Mouse (Mus musculus) cerebellum, adult 2 months (tissue): Measurements from ENCODE around the gene Rbm47. TPM values are rescaled to one million over a fixed set of nuclear protein-coding genes. Genes with fewer than 3 reads are reported as not detected.

Source experiments
- DNase-seq, 2 experiments: peaks; one replicate each; pipeline ENCODE4 v3.0.0; 2021
- H3K27ac ChIP-seq: fragments of 200-500 bp; 2 replicates; pipeline ENCODE4 v1.5.1; 2012; ENCODE audit warnings: low read length, control low read depth, inconsistent platforms; ENCODE audit not compliant: insufficient read depth
- H3K27me3 ChIP-seq: fragments of 200-500 bp; 2 replicates; pipeline ENCODE4 v1.6.1; 2012; ENCODE audit warnings: inconsistent platforms, mild to moderate bottlenecking, low read length, moderate library complexity; ENCODE audit not compliant: control insufficient read depth, insufficient read depth
- H3K4me1 ChIP-seq: fragments of 200-500 bp; 2 replicates; pipeline ENCODE4 v1.6.1; 2011; ENCODE audit warnings: low read length; ENCODE audit not compliant: control insufficient read depth, insufficient read depth
- H3K4me3 ChIP-seq: fragments of 200-500 bp; replicated peaks from 2 replicates; pipeline ENCODE3; 2011; ENCODE audit warnings: mild to moderate bottlenecking, low read depth, low read length, control low read depth; ENCODE audit not compliant: insufficient read depth
- CTCF ChIP-seq: fragments of 200-500 bp; IDR thresholded peaks from 2 replicates; pipeline ENCODE4 v1.5.1; 2011; ENCODE audit warnings: low read depth, mild to moderate bottlenecking, control low read depth, low read length, moderate library complexity, borderline replicate concordance; ENCODE audit not compliant: insufficient read depth
- POLR2A ChIP-seq: fragments of 200-500 bp; IDR thresholded peaks from 2 replicates; pipeline ENCODE4 v1.6.1; 2011; ENCODE audit warnings: low read length, control low read depth, borderline replicate concordance; ENCODE audit not compliant: insufficient read depth
- WGBS: fragments of 180-500 bp; shearing (Covaris S2); methylation state at CpG from one replicate; pipeline ENCODE4 v1.1.7; 2018; 5-methylcytosine and 5-hydroxymethylcytosine counted together
- polyA plus RNA-seq: library from polyadenylated mRNA; depleted of rRNA; stranded (reverse); fragments of >200 nt; gene quantifications from 2 replicates; pipeline ENCODE4 v1.2.3, GENCODE M21; 2012; rRNA removed

The Rbm47 gene
- polyA plus RNA-seq, result 0.49 and 1.7 TPM in 2 replicates

DNA sequence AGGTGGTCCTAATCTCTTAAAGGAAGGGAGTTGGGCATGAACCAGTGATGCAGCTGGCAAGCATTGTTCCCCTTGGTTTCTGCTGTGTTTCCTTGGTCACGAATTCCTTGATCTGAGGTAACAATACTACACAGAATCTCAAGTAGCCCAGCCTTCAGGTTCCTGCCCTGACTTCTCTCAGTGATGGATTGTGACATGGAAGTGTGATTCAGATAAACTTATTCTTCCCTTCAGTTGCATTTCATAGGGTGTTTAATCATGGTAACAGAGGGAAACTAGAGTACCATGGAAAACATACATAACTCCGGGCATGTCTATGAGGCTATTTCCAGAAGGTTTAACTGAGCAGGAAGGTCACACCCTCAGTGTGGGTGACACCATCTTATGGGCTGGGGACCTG is at the start of gene Rbm47:
Gene Rbm47, minus strand, starts transcription at position 101 of the 400 bp plus-strand sequence.
- Histone ChIP-seq H3K4me3 (no peak within 1 kb of the TSS), H3K27me3 (no peaks in the 10 kb centered on the region), H3K4me1 (no peaks in the 10 kb centered on the region), H3K27ac (no peak within 1 kb of the TSS)
- TF ChIP-seq CTCF (no peak), POLR2A (no peak)
- WGBS, result 79% methylated on average over 2 of the region's 2 CpGs
- no peak for DNase-seq

DNA sequence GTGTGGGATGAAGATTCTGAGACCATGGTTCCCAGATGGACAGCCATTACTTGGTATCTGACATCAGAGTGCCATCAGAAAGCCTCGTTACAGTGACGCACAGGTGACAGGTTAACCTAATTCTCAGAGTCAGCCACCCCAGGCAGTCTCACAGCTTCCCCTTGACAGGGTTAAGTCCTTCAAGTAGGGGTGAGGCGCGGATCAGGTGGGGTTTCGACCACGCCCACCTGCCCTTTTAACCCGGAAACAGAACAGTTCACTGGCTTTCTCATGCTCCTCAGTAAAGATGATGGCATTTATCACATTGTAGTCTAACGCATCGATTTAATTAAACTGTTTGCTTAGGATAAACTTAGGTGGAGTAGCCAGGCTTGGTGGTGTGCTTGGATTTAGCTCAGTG is 47.7 kb upstream of the Rbm47 start:
- TF ChIP-seq POLR2A (no peak), CTCF (no peak)
- H3K27me3 ChIP-seq, result no peaks in the 10 kb centered on the region; the same call in 1 of the 2 replicates
- H3K27ac ChIP-seq, result no peak overlapping the region
- H3K4me1 ChIP-seq, result no peaks in the 10 kb centered on the region
- no peak for DNase-seq
- WGBS, result 91% methylated on average over 9 of the region's 9 CpGs
- no peak overlapping the region for H3K4me3 ChIP-seq

DNA sequence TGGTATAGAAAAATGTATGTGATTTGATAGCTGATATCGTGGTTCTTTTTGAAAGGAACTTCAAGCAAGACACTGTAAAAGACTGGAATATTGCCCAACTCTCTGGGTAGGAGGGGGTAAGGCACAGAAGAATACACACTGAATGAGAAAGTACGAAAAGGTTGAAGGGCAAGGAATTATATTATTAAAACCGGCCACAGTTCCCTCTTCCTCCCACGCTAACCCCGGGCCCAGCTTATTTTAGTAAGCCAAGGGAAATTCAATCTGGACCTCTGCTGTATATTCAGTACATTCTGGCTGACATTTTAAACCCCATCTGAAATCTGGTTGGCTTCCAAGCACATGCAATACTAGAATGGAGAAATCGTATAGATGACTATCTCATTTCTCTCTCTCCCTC is 46.8 kb upstream of the Rbm47 start:
- Histone ChIP-seq H3K4me1 (no peaks in the 10 kb centered on the region), H3K27me3 (no peaks in the 10 kb centered on the region; the same call in 1 of the 2 replicates), H3K27ac (no peak overlapping the region), H3K4me3 (no peak overlapping the region)
- no peak for DNase-seq
- 55% methylated on average over 6 of the region's 6 CpGs for WGBS
- no peak for TF ChIP-seq CTCF
- no peak for TF ChIP-seq POLR2A

DNA sequence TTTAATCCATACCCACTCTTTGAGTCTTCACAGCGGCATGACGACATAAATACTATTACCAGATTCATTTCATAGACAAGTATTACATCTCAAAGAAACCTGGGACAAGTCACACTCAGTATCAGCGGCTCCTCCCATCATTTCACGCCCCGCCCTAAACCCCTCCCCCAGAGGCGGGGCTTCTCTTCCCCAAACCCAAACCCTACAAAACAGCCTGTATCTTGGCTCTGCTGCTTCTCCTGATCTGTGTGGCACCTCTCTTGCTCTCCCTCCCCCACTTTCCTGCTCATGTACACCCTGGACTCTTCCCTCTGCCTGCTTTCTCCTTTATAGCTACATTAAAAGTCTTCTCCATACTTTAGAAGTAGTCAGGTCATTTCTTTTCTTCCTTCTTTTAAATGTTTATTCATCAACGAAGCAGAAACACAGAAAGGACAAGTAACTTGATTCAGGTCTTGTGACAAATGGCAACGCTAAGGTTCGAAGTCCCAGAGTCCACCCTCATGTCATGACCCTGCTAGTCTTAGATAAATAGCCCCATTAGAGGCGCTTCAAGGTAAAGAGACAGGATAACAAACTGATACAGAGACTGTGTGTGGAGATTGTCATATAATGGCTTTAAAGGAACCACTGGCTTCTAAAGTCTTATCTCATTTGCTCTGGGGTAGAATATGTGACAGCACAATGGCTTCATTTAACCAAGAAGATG is 42.8 kb upstream of the Rbm47 start:
- H3K4me1 ChIP-seq, result no peaks in the 10 kb centered on the region
- no peak for DNase-seq
- H3K4me3 ChIP-seq, result no peak overlapping the region
- H3K27me3 ChIP-seq, result no peaks in the 10 kb centered on the region; the same call in 1 of the 2 replicates
- TF ChIP-seq POLR2A, result no peak
- no peak for TF ChIP-seq CTCF
- 78% methylated on average over 10 of the region's 10 CpGs for WGBS
- H3K27ac ChIP-seq, result no peak overlapping the region

DNA sequence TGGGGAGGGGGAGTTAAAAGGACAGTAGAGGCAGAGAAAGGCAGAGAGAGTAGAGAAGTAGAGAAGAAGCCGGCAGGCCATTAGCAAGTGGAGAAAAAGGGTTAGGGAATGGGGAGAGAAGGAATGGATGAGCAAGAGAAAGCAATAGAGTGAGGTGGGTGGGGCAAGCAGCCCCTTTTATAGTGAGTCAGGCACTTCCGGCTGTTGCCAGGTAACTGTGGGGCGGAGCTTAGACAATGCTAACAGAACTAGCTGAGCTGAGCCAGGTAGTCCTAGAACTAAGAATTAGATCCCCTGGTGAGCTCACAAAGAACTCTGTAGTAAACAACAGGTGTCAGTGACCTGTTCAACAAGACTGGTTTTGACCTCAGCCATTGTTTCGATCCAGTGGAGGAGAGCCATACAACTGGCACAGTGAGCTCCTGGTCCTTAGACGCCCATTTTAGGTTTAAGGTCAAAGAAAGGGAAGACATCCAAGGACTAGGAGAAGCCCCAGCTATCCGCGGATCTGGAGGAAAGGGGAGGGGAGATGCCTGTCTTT is 41.5 kb upstream of the Rbm47 start:
- Histone ChIP-seq H3K27me3 (no peaks in the 10 kb centered on the region; the same call in 1 of the 2 replicates), H3K27ac (no peak overlapping the region), H3K4me3 (no peak overlapping the region), H3K4me1 (no peaks in the 10 kb centered on the region)
- TF ChIP-seq CTCF, result no peak
- TF ChIP-seq POLR2A, result no peak
- 52% methylated on average over 7 of the region's 7 CpGs for WGBS
- no peak for DNase-seq

DNA sequence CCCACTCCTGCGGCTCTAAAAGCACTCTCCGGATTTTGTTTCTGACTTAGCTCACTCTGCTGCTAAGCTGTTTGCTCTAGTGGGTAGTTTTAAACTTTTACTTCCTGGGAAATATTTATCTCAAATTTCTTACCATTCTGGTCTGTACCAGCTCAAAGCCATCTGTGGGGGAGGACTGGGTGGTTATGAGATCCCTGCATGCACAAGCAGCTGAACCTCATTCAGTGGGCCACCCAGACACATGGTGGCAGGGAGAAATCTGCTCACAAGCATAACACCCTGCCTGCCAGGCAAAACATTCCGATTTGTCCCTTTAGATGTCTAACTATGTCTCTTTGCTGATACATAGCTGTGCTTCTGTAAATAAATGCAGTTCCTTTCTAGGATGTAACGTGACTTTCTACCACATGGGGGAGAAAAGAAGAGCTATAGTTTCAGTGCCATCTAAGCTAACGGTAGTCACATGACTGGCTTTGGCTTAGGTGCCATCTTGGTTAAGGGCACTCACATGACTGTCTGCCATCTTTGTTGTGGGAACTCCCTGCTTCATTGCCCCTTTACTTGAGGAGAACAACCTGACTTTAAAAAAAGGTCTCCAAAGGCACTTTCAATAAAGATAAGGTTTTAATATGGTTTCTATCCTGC is 36.7 kb upstream of the Rbm47 start:
- TF ChIP-seq CTCF (no peak), POLR2A (no peak)
- 83% methylated on average over 5 of the region's 5 CpGs for WGBS

DNA sequence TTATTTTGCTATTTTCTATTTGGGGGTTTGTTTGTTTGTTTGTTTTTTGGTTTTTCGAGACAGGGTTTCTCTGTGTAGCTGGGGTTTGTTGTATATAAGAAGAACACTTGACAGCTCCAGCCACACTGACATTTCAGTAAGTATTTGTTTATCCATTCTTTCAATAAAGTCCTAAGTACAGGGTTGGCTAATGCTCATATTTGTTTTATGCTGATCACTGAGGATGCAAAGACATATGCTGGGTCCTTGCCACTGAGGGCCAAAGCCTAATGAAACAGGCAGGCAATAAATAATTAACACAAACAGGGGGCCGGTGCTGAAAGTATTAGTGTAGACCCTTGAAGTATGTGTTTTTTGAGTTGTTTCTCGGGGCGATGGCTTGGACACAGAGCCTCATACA is 32.0 kb upstream of the Rbm47 start:
- no peak for DNase-seq
- whole genome bisulfite sequencing, result 91% methylated on average over 4 of the region's 4 CpGs
- no peak overlapping the region for H3K4me3 ChIP-seq
- no peaks in the 10 kb centered on the region for H3K4me1 ChIP-seq
- no peak for TF ChIP-seq CTCF
- no peak for TF ChIP-seq POLR2A
- no peaks in the 10 kb centered on the region for H3K27me3 ChIP-seq
- no peak overlapping the region for H3K27ac ChIP-seq

More for the DNA sequence above, 36.7 kb upstream of the Rbm47 start:
- Histone ChIP-seq H3K27me3 (no peaks in the 10 kb centered on the region), H3K4me1 (no peaks in the 10 kb centered on the region), H3K27ac (no peak overlapping the region), H3K4me3 (no peak overlapping the region)
- DNase-seq, result no peak

DNA sequence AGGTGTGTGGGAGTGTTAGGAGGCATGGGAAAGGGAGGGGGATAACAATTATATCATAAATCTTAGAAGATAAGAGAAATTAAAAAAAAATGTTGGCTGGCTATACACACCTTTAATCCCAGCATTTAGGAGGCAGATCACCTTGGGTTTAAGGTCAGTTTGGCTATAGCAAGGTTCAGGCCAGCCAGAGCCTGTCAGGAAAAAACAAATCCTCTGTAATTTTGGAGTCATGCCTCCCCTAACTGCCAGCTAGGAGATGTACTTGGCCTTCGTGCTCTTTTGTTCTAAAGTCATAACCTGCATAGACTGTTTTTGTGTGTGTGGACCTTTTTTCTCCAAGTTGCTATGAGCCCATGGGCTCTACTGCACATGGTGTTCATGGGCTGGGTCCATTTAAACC is 30.5 kb upstream of the Rbm47 start:
- DNase-seq, result no peak
- 85% methylated on average over 1 of the region's 1 CpGs for whole genome bisulfite sequencing
- Histone ChIP-seq H3K27me3 (no peaks in the 10 kb centered on the region), H3K27ac (no peak overlapping the region), H3K4me3 (no peak overlapping the region), H3K4me1 (no peaks in the 10 kb centered on the region)
- TF ChIP-seq CTCF, result no peak
